Mouse (Mus musculus): ENCODE results near the gene Naa50. TPM values are rescaled to one million over a fixed set of nuclear protein-coding genes. Genes with fewer than 3 reads are reported as not detected.

Naa50 gene
- polyA plus RNA-seq, 1 experiment, result 34.7 TPM

DNA sequence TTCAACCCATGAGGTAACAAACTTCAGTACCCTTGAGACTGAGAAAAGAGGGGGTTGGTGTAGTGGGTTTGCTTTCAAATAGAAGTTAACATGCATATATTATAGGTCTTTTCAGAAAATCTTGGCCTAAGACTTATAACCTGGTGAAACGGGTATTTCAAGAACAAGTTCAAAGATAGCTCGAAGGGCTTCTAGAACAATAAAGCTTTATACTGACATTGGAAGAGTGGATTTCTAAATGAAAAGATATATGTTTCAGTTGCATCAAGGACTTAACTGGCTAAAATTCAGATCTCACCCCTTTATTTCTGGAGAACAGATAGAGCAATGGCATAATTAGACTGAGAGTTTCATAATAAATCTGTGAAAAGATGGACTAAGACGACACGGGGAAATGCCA is 29.4 kb downstream of the Naa50 start:
- no peak for TF ChIP-seq POLR2A (IDR thresholded peaks at IDR 0.05; ENCODE audit: insufficient read length, low read depth)
- TF ChIP-seq MYOG (IDR thresholded peaks at IDR 0.05; ENCODE audit: control insufficient read depth in 1 of 3, insufficient read depth in 1 of 3, insufficient read length in 2 of 3, low read depth in 2 of 3), result no peak
- TF ChIP-seq MYOD1 (IDR thresholded peaks at IDR 0.05; ENCODE audit: control insufficient read depth in 1 of 3, insufficient read length in 2 of 3, low read depth in 2 of 3), result no peak
- no peak for TF ChIP-seq SRF (IDR thresholded peaks at IDR 0.05; ENCODE audit: control insufficient read depth, insufficient read length, low read depth)
- TF ChIP-seq USF1 (IDR thresholded peaks at IDR 0.05; ENCODE audit: low read depth), result no peak
- TF ChIP-seq MAX (IDR thresholded peaks at IDR 0.05; ENCODE audit: low read depth), result no peak
- TF ChIP-seq E2F4 (IDR thresholded peaks at IDR 0.05; ENCODE audit: insufficient read depth), result no peak
- H3ac ChIP-seq (ENCODE audit: control insufficient read depth, insufficient read length), result no peak overlapping the region
- no peak overlapping the region for H3K4me2 ChIP-seq (ENCODE audit: low read depth)
- peaks cover 5% of the 10 kb centered on the region for H3K79me2 ChIP-seq (ENCODE audit: control insufficient read depth, insufficient read depth)
- H3K27me3 ChIP-seq (ENCODE audit: control insufficient read depth, insufficient read depth, insufficient read length), result no peaks in the 10 kb centered on the region
- H3K4me3 ChIP-seq, result no peak overlapping the region
- H3K36me3 ChIP-seq (ENCODE audit: control insufficient read depth, insufficient read depth), result no peaks in the 10 kb centered on the region

- peak overlapping the region; percentile 93 for H3K4me2 ChIP-seq (ENCODE audit: low read depth)
- H3K36me3 ChIP-seq (ENCODE audit: control insufficient read depth, insufficient read depth), result no peaks in the 10 kb centered on the region
- H3K4me3 ChIP-seq, result peak overlapping the region; percentile 36
- no peaks in the 10 kb centered on the region for H3K27me3 ChIP-seq (ENCODE audit: control insufficient read depth, insufficient read depth, insufficient read length)
- H3ac ChIP-seq (ENCODE audit: control insufficient read depth, insufficient read length), result peak overlapping the region; percentile 54
- TF ChIP-seq E2F4 (IDR thresholded peaks at IDR 0.05; ENCODE audit: insufficient read depth) (peak; percentile 27), MYOD1 (IDR thresholded peaks at IDR 0.05; ENCODE audit: control insufficient read depth in 1 of 3, insufficient read length in 2 of 3, low read depth in 2 of 3) (peak in 2 of 3 experiments; percentile 12 to 13), MAX (IDR thresholded peaks at IDR 0.05; ENCODE audit: low read depth) (no peak)
- peaks cover 35% of the 10 kb centered on the region for H3K79me2 ChIP-seq (ENCODE audit: control insufficient read depth, insufficient read depth)
Measured at GRCm38 (mm10) chr16:44172297-44173154, 32.9 kb downstream of the Naa50 start.

- H3K4me2 ChIP-seq (ENCODE audit: low read depth), result peak within 1 kb of the TSS; percentile 93
- peak within 1 kb of the TSS; percentile 54 for H3ac ChIP-seq (ENCODE audit: control insufficient read depth, insufficient read length)
- TF ChIP-seq E2F4 (IDR thresholded peaks at IDR 0.05; ENCODE audit: insufficient read depth) (no peak), MYOD1 (IDR thresholded peaks at IDR 0.05; ENCODE audit: control insufficient read depth in 1 of 3, insufficient read length in 2 of 3, low read depth in 2 of 3) (no peak), TCF12 (IDR thresholded peaks at IDR 0.05; ENCODE audit: insufficient read depth, poor library complexity, severe bottlenecking) (no peak), POLR2A (IDR thresholded peaks at IDR 0.05; ENCODE audit: insufficient read length, low read depth) (peak; percentile 24), CEBPB (IDR thresholded peaks at IDR 0.05; ENCODE audit: insufficient read depth, poor library complexity, severe bottlenecking) (no peak), MYOG (IDR thresholded peaks at IDR 0.05; ENCODE audit: control insufficient read depth in 1 of 3, insufficient read depth in 1 of 3, insufficient read length in 2 of 3, low read depth in 2 of 3) (no peak)
- no peaks in the 10 kb centered on the region for H3K27me3 ChIP-seq (ENCODE audit: control insufficient read depth, insufficient read depth, insufficient read length)
- peak within 1 kb of the TSS; percentile 36 for H3K4me3 ChIP-seq
- peaks cover 36% of the 10 kb centered on the region for H3K79me2 ChIP-seq (ENCODE audit: control insufficient read depth, insufficient read depth)
- no peaks in the 10 kb centered on the region for H3K36me3 ChIP-seq (ENCODE audit: control insufficient read depth, insufficient read depth)
Measured at GRCm38 (mm10) chr16:44173155-44173941, 33.7 kb downstream of the Naa50 start, which contains the start of gene Usf3. Usf3 (plus strand) TSS chr16:44173246.

- TF ChIP-seq TCF12 (IDR thresholded peaks at IDR 0.05; ENCODE audit: insufficient read depth, poor library complexity, severe bottlenecking), result no peak
- TF ChIP-seq POLR2A (IDR thresholded peaks at IDR 0.05; ENCODE audit: insufficient read length, low read depth), result no peak
- no peak for TF ChIP-seq SRF (IDR thresholded peaks at IDR 0.05; ENCODE audit: control insufficient read depth, insufficient read length, low read depth)
- no peak for TF ChIP-seq USF1 (IDR thresholded peaks at IDR 0.05; ENCODE audit: low read depth)
- TF ChIP-seq CEBPB (IDR thresholded peaks at IDR 0.05; ENCODE audit: insufficient read depth, poor library complexity, severe bottlenecking), result no peak
- TF ChIP-seq E2F4 (IDR thresholded peaks at IDR 0.05; ENCODE audit: insufficient read depth), result no peak
- TF ChIP-seq MAX (IDR thresholded peaks at IDR 0.05; ENCODE audit: low read depth), result no peak
- TF ChIP-seq REST (IDR thresholded peaks at IDR 0.05; ENCODE audit: insufficient read depth, insufficient read length), result no peak
- TF ChIP-seq POLR2AphosphoS2 (IDR thresholded peaks at IDR 0.05; ENCODE audit: insufficient read length, low read depth), result no peak
- Histone ChIP-seq H3K36me3 (ENCODE audit: control insufficient read depth, insufficient read depth) (no peaks in the 10 kb centered on the region), H3K79me2 (ENCODE audit: control insufficient read depth, insufficient read depth) (peaks cover 36% of the 10 kb centered on the region), H3ac (ENCODE audit: control insufficient read depth, insufficient read length) (peak overlapping the region; percentile 54), H3K27me3 (ENCODE audit: control insufficient read depth, insufficient read depth, insufficient read length) (no peaks in the 10 kb centered on the region), H3K4me3 (peak overlapping the region; percentile 36), H3K4me2 (ENCODE audit: low read depth) (peak overlapping the region; percentile 83)
Measured at GRCm38 (mm10) chr16:44173966-44174530, 34.4 kb downstream of the Naa50 start.

DNA sequence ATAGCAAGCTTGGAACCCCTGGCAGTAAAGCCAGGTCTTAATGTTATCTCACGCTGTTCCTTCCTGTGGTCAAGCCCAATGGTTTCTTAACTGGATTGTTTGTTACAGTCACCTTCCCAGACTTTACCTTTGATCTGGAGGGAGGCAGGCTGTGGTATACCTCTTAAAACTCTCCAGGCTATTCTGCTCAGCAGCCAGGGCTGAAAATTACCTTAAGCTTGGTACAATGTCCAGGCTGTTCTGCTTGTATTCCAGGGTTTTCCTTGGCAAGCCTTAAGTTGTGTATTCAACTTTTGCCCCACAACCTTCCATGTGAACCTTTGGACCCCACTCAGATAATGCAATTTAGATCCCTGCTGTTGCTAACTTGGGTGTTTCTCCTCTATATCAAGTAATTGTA is 35.4 kb downstream of the Naa50 start:
- Histone ChIP-seq H3ac (ENCODE audit: control insufficient read depth, insufficient read length) (no peak overlapping the region), H3K4me3 (no peak overlapping the region), H3K27me3 (ENCODE audit: control insufficient read depth, insufficient read depth, insufficient read length) (no peaks in the 10 kb centered on the region), H3K4me2 (ENCODE audit: low read depth) (peak overlapping the region; percentile 27), H3K79me2 (ENCODE audit: control insufficient read depth, insufficient read depth) (peaks cover 36% of the 10 kb centered on the region), H3K36me3 (ENCODE audit: control insufficient read depth, insufficient read depth) (no peaks in the 10 kb centered on the region)
- no peak for TF ChIP-seq REST (IDR thresholded peaks at IDR 0.05; ENCODE audit: insufficient read depth, insufficient read length)
- TF ChIP-seq SRF (IDR thresholded peaks at IDR 0.05; ENCODE audit: control insufficient read depth, insufficient read length, low read depth), result no peak
- no peak for TF ChIP-seq USF1 (IDR thresholded peaks at IDR 0.05; ENCODE audit: low read depth)
- no peak for TF ChIP-seq CEBPB (IDR thresholded peaks at IDR 0.05; ENCODE audit: insufficient read depth, poor library complexity, severe bottlenecking)
- TF ChIP-seq MYOG (IDR thresholded peaks at IDR 0.05; ENCODE audit: control insufficient read depth in 1 of 3, insufficient read depth in 1 of 3, insufficient read length in 2 of 3, low read depth in 2 of 3), result no peak
- no peak for TF ChIP-seq TCF3 (IDR thresholded peaks at IDR 0.05; ENCODE audit: insufficient read length, low read depth)
- no peak for TF ChIP-seq TCF12 (IDR thresholded peaks at IDR 0.05; ENCODE audit: insufficient read depth, poor library complexity, severe bottlenecking)
- no peak for TF ChIP-seq POLR2AphosphoS2 (IDR thresholded peaks at IDR 0.05; ENCODE audit: insufficient read length, low read depth)
- TF ChIP-seq E2F4 (IDR thresholded peaks at IDR 0.05; ENCODE audit: insufficient read depth), result no peak
- no peak for TF ChIP-seq MAX (IDR thresholded peaks at IDR 0.05; ENCODE audit: low read depth)
- TF ChIP-seq MYOD1 (IDR thresholded peaks at IDR 0.05; ENCODE audit: control insufficient read depth in 1 of 3, insufficient read length in 2 of 3, low read depth in 2 of 3), result no peak
- no peak for TF ChIP-seq POLR2A (IDR thresholded peaks at IDR 0.05; ENCODE audit: insufficient read length, low read depth)
